Mouse (Mus musculus) liver, postnatal 0 days (tissue): ENCODE data around the gene Gstcd. TPM values are rescaled to one million over a fixed set of nuclear protein-coding genes. Genes with fewer than 3 reads are reported as not detected.

ENCODE experiments used
- ATAC-seq: fragments of 200-750 bp; cut with Nextera tagmentation; 2 replicates; pipeline ENCODE4 v1.8.0; 2017; ENCODE audit warnings: mild to moderate bottlenecking, moderate library complexity
- DNase-seq: peaks from one replicate; pipeline ENCODE4 v3.0.0-alpha.2; 2016
- H3K27ac ChIP-seq: fragments of 300-500 bp; sonication (generic); 2 replicates; pipeline ENCODE4 v1.5.1; 2014; ENCODE audit warnings: antibody characterized with exemption, moderate library complexity, mild to moderate bottlenecking, low read depth
- H3K27me3 ChIP-seq: fragments of 300-500 bp; sonication (generic); 2 replicates; pipeline ENCODE4 v1.6.1; 2014; ENCODE audit warnings: low read length, control low read depth, mixed read lengths; ENCODE audit not compliant: insufficient read depth
- H3K36me3 ChIP-seq: fragments of 300-500 bp; sonication (generic); replicated peaks from 2 replicates; pipeline ENCODE4 v1.6.1; 2014; ENCODE audit warnings: mild to moderate bottlenecking, control low read depth, low read length, moderate library complexity, mixed read lengths; ENCODE audit not compliant: insufficient read depth
- H3K4me1 ChIP-seq: fragments of 300-500 bp; sonication (generic); 2 replicates; pipeline ENCODE4 v1.6.1; 2014; ENCODE audit warnings: antibody characterized with exemption, mild to moderate bottlenecking, control low read depth; ENCODE audit not compliant: insufficient read depth
- H3K4me2 ChIP-seq: fragments of 300-500 bp; sonication (generic); 2 replicates; pipeline ENCODE4 v1.6.1; 2014; ENCODE audit warnings: low read depth, mild to moderate bottlenecking, low read length, moderate library complexity, mixed read lengths
- H3K4me3 ChIP-seq: fragments of 300-500 bp; sonication (generic); 2 replicates; pipeline ENCODE4 v1.5.1; 2014; ENCODE audit warnings: low read depth, low read length
- H3K9ac ChIP-seq: fragments of 300-500 bp; sonication (generic); replicated peaks from 2 replicates; pipeline ENCODE4 v1.6.1; 2014; ENCODE audit warnings: mild to moderate bottlenecking, moderate library complexity
- H3K9me3 ChIP-seq: fragments of 300-500 bp; sonication (generic); 2 replicates; pipeline ENCODE4 v1.6.1; 2016; ENCODE audit warnings: mild to moderate bottlenecking, control low read depth, low read length, mixed read lengths
- CTCF ChIP-seq: sonication (generic); IDR thresholded peaks from 2 replicates; pipeline ENCODE4 v1.5.1; 2016; ENCODE audit warnings: antibody characterized with exemption, low read depth
- EP300 ChIP-seq: IDR thresholded peaks from 2 replicates; pipeline ENCODE4 v1.6.1; 2016; ENCODE audit warnings: antibody characterized with exemption, low read depth, mild to moderate bottlenecking
- WGBS: fragments of 180-500 bp; shearing (Covaris S2); extraction: QIAGEN DNeasy Blood & Tissue Kit; methylation state at CpG from one replicate; pipeline ENCODE4 v1.1.7; 2014; ENCODE audit not compliant: insufficient replicate concordance; 5-methylcytosine and 5-hydroxymethylcytosine counted together
- polyA plus RNA-seq: library from polyadenylated mRNA; unstranded; fragments of >200 nt; fragmentation: Nextera tagmentation; extraction: Ambion mirVana; gene quantifications from 2 replicates; pipeline ENCODE4 v1.2.1, GENCODE M21; 2015

Gstcd gene
- polyA plus RNA-seq, 1 experiment from 2014 or later = 1.6 TPM

DNA sequence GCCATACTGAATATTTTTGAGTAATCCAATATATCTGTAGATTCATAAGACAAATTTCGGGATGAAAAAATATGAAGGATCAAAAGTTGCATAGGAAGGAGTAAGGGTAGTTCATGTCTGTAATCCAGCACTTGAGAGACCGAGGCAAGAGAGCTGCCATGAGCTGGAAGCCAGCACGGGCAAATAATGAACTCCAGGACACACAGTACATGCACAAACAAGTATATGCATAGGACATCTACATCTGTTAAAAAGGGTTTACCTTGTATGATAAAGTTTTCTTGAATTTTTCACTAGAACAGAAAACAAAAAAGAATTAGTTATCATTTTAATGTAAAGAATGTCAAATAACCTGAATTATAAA lies 95.9 kb downstream of the Gstcd start:
- no peaks in the 10 kb centered on the region for H3K9me3 ChIP-seq
- no peak for TF ChIP-seq EP300
- TF ChIP-seq CTCF = no peak
- ATAC-seq (no peak), DNase-seq (no peak)
- H3K4me2 ChIP-seq = no peak overlapping the region
- H3K27ac ChIP-seq = no peak overlapping the region
- H3K4me1 ChIP-seq = no peaks in the 10 kb centered on the region
- H3K9ac ChIP-seq = no peak overlapping the region
- no peak overlapping the region for H3K4me3 ChIP-seq
- 86% methylated on average over 3 of the region's 3 CpGs for WGBS
- H3K36me3 ChIP-seq = peaks cover 12% of the 10 kb centered on the region; the same call in 1 of the 2 replicates
- no peaks in the 10 kb centered on the region for H3K27me3 ChIP-seq

DNA sequence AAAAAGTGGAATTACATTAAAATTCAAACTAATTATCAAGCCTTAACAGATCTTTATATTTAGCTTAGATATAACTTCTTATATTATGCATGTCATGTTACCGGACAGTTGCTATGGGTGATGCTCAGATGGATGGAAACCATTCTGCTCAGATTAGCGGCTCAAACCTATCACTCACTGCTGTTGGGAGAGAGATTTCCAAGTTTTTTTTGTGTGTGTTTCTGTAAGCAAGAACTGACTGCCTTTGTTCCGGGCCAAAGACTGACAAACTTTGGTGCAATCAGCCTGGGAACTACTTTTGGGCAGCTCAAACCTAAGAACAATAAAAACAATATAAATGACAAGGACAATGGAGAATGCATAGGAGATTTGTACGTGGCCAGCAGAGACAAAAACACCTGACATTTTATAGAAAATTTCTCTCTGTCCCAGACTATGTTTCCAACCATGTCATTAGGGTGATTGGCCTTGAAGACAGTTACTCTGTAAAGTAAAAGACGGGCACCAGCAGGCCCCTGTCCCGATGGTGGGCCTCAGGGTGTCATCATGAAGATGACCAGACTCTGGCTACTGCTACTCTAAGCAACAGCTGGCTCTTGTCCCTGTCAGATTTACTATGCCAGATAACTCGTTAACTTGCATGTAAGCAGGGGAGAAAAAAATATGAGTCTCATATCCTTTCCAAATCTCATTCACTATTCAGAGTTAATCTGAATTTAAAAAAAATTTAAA lies 96.5 kb downstream of the Gstcd start:
- ATAC-seq (no peak), DNase-seq (no peak)
- WGBS = 84% methylated on average over 7 of the region's 7 CpGs
- Histone ChIP-seq H3K4me3 (no peak overlapping the region), H3K36me3 (peaks cover 12% of the 10 kb centered on the region; the same call in 1 of the 2 replicates), H3K27ac (no peak overlapping the region), H3K27me3 (no peaks in the 10 kb centered on the region), H3K4me2 (no peak overlapping the region), H3K9me3 (no peaks in the 10 kb centered on the region), H3K4me1 (no peaks in the 10 kb centered on the region), H3K9ac (no peak overlapping the region)
- TF ChIP-seq CTCF (no peak), EP300 (no peak)

DNA sequence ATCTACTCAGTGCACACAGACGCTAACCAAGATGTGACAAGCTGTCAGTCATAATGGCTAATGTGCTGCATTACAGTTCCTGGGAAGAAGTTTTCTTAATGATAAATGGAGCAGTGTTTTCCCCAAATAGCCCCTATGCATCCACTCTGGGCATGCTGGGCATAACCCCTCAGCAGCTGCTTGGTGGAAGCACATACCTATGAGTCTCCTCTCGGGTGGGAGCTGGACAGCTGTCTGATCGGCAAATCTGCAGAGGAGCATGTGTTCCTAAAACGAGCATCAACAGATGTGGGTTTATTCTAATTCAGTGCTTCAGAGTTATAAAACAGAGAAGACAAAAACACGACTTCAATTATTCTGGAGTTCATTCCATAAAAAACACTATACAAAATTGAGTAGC lies 105.6 kb downstream of the Gstcd start:
- Histone ChIP-seq H3K27ac (no peak overlapping the region), H3K4me2 (no peak overlapping the region), H3K9ac (no peak overlapping the region), H3K27me3 (no peaks in the 10 kb centered on the region), H3K4me3 (no peak overlapping the region), H3K9me3 (no peaks in the 10 kb centered on the region), H3K4me1 (no peaks in the 10 kb centered on the region), H3K36me3 (peaks cover under 1% of the 10 kb centered on the region)
- ATAC-seq (no peak), DNase-seq (no peak)
- WGBS = 82% methylated on average over 5 of the region's 5 CpGs
- TF ChIP-seq EP300 (no peak), CTCF (no peak)

DNA sequence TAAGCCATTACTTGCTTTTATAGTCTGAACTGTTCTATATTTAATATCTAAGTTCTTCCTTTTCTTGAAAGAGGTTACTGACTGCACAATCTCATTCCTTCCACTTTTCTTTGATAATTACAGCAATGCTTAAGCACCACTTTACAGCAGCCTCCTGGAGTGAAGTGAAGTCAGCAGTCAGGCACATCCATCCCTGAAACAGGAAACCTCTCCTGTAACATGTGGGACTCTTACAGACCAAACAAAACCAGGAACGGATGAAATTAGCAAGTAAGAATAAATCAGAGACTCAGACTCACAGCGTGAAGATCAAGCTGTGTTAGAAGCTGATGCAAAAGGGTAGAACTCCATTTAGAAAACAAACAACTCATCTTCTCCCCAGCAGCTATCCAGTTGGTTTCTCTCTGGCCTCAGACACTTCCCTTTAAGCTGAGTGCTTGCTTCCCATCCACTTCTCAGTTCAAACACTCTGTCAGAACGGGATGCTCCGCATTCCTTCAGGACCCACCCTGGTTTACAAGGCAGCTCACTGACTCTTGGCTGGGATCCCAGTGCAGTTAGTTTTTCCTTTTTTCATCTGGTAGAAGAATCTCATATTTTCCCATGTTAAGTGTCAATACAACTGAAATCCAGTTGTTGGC lies 107.9 kb downstream of the Gstcd start:
- no peaks in the 10 kb centered on the region for H3K4me1 ChIP-seq
- TF ChIP-seq EP300 (no peak), CTCF (no peak)
- no peak overlapping the region for H3K27ac ChIP-seq
- WGBS = 71% methylated on average over 4 of the region's 4 CpGs
- H3K9me3 ChIP-seq = no peaks in the 10 kb centered on the region
- H3K36me3 ChIP-seq = peaks cover 3% of the 10 kb centered on the region
- no peak for DNase-seq
- ATAC-seq = no peak
- H3K4me3 ChIP-seq = no peak overlapping the region
- H3K27me3 ChIP-seq = no peaks in the 10 kb centered on the region
- H3K4me2 ChIP-seq = no peak overlapping the region
- no peak overlapping the region for H3K9ac ChIP-seq

DNA sequence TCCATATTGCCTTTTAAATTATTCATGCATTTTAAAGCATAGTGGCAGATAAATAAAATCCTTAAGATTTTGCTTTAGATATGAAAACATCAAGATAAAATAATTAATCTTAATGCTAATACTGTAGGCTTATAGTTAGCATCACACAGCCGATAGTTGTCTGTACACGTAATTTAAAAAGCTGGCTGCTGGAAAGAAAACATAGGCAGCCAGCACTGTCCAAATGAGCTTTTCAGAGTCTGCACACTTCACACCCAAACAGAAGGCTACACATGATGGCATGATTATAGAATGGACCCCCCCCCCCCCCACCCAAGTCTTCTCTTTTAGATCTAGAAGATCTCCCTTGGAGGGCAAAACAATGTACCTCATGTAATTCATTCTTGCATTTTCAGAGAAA lies 109.9 kb downstream of the Gstcd start:
- Histone ChIP-seq H3K4me2 (no peak overlapping the region), H3K4me1 (no peaks in the 10 kb centered on the region), H3K4me3 (no peak overlapping the region), H3K36me3 (peaks cover 3% of the 10 kb centered on the region; the same call in 1 of the 2 replicates), H3K27me3 (no peaks in the 10 kb centered on the region), H3K9ac (no peak overlapping the region), H3K27ac (no peak overlapping the region), H3K9me3 (no peaks in the 10 kb centered on the region)
- DNase-seq = no peak
- no peak for TF ChIP-seq CTCF
- TF ChIP-seq EP300 = no peak
- 90% methylated on average over 2 of the region's 2 CpGs for WGBS
- no peak for ATAC-seq

DNA sequence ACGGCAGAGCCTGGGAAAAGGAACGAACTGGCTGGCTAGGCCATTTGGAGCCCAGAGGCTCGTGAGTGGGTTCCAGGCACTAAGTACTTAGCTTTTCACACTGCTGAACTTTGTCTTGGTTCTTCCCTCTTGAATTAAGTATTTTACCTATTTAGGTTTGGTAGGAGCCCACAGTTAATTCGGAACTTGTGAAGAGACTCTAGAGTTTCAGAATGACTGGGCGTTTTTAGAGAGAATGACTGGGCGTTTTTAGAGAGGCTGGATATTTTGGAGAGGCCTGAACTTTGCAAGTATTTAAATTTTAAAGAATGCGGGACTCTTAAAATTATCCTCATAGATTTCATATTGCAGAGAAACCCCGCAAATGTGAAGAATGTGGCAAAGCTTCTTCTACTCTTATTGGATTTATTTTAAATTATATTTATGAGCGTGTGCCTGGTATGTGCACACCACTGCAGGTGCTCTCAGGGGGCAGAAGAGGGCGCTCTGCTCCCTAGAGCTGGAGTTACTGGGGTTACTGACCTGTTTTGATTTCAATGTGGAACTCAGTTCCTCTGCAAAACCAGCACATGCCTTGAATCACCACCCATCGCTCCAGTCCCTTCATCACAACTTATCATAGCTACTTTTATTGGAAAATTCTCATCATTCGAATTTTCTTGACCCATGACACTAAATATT lies 111.9 kb downstream of the Gstcd start:
- no peak overlapping the region for H3K4me3 ChIP-seq
- H3K36me3 ChIP-seq = peaks cover 3% of the 10 kb centered on the region; the same call in 1 of the 2 replicates
- no peaks in the 10 kb centered on the region for H3K9me3 ChIP-seq
- DNase-seq (no peak), ATAC-seq (no peak)
- TF ChIP-seq EP300 = no peak
- 0 out of 2 replicates have a peak, but pooled peaks have one; percentile 13 for TF ChIP-seq CTCF
- no peak overlapping the region for H3K9ac ChIP-seq
- H3K27me3 ChIP-seq = no peaks in the 10 kb centered on the region
- H3K4me2 ChIP-seq = no peak overlapping the region
- no peaks in the 10 kb centered on the region for H3K4me1 ChIP-seq
- no peak overlapping the region for H3K27ac ChIP-seq
- 87% methylated on average over 12 of the region's 12 CpGs for WGBS
